Mouse (Mus musculus) embryonic facial prominence, embryonic 12.5 days (tissue): Measurements from ENCODE around the gene Cxcl16. TPM values are rescaled to one million over a fixed set of nuclear protein-coding genes. Genes with fewer than 3 reads are reported as not detected.
A peak's percentile ranks its signal among the peaks of the same experiment; 100 is the strongest.

Experiments used
- ATAC-seq: fragments of 200-750 bp; cut with Nextera tagmentation; 2 replicates; pipeline ENCODE4 v1.8.0; 2017; ENCODE audit not compliant: insufficient number of reproducible peaks, insufficient read depth, low FRiP score, low TSS enrichment
- H3K27ac ChIP-seq: fragments of 300-500 bp; sonication (generic); 2 replicates; pipeline ENCODE4 v1.5.1; 2016; ENCODE audit warnings: mild to moderate bottlenecking
- H3K27me3 ChIP-seq: fragments of 300-500 bp; sonication (generic); 2 replicates; pipeline ENCODE4 v1.6.1; 2016; ENCODE audit warnings: mild to moderate bottlenecking, moderate library complexity
- H3K36me3 ChIP-seq: fragments of 300-500 bp; sonication (generic); 2 replicates; pipeline ENCODE4 v1.6.1; 2016; ENCODE audit warnings: mild to moderate bottlenecking
- H3K4me1 ChIP-seq: fragments of 300-500 bp; sonication (generic); 2 replicates; pipeline ENCODE4 v1.6.1; 2016
- H3K4me2 ChIP-seq: fragments of 300-500 bp; sonication (generic); replicated peaks from 2 replicates; pipeline ENCODE4 v1.6.1; 2016; ENCODE audit warnings: mild to moderate bottlenecking, moderate library complexity
- H3K4me3 ChIP-seq: fragments of 300-500 bp; sonication (generic); 2 replicates; pipeline ENCODE4 v1.5.1; 2016; ENCODE audit warnings: mild to moderate bottlenecking
- H3K9ac ChIP-seq: fragments of 300-500 bp; sonication (generic); 2 replicates; pipeline ENCODE4 v1.6.1; 2016; ENCODE audit warnings: mild to moderate bottlenecking, moderate library complexity
- H3K9me3 ChIP-seq: fragments of 300-500 bp; sonication (generic); 2 replicates; pipeline ENCODE4 v1.6.1; 2016; ENCODE audit warnings: mild to moderate bottlenecking, moderate library complexity
- WGBS: fragments of 180-500 bp; shearing (Covaris S2); methylation state at CpG from one replicate; pipeline ENCODE4 v1.1.7; 2016; 5-methylcytosine and 5-hydroxymethylcytosine counted together
- polyA plus RNA-seq: library from polyadenylated mRNA; unstranded; fragments of >200 nt; fragmentation: Nextera tagmentation; extraction: Ambion mirVana; gene quantifications from 2 replicates; pipeline ENCODE4 v1.2.1, GENCODE M21; 2016

The Cxcl16 gene
- polyA plus RNA-seq, 1 experiment from 2014 or later = 2.2 TPM

GRCm38 (mm10) chr11:70451797-70452498 lies 7.8 kb downstream of the Cxcl16 start, which contains the start of gene Med11:
Gene Med11 (plus strand): TSS chr11:70451919.
- WGBS = under 1% methylated on average over 46 of the region's 46 CpGs

GRCm38 (mm10) chr11:70450926-70451325 lies 8.9 kb downstream of the Cxcl16 start:
- Histone ChIP-seq H3K9ac (no peak overlapping the region), H3K4me1 (peaks cover 8% of the 10 kb centered on the region), H3K27ac (no peak overlapping the region), H3K27me3 (no peaks in the 10 kb centered on the region), H3K4me3 (no peak overlapping the region), H3K4me2 (no peak overlapping the region), H3K9me3 (no peaks in the 10 kb centered on the region), H3K36me3 (peaks cover 5% of the 10 kb centered on the region; the same call in 1 of the 2 replicates)
- WGBS = 85% methylated on average over 2 of the region's 2 CpGs
- ATAC-seq = no peak

More at GRCm38 (mm10) chr11:70451797-70452498, 7.8 kb downstream of the Cxcl16 start, which contains the start of gene Med11:
- Histone ChIP-seq H3K9me3 (no peaks in the 10 kb centered on the region), H3K4me2 (peak within 1 kb of the TSS; percentile 65), H3K27ac (peak within 1 kb of the TSS; percentile 97), H3K36me3 (peaks cover 5% of the 10 kb centered on the region; the same call in 1 of the 2 replicates), H3K9ac (peak within 1 kb of the TSS; percentile 71), H3K4me3 (peak within 1 kb of the TSS; percentile 70), H3K27me3 (no peaks in the 10 kb centered on the region), H3K4me1 (peaks cover 8% of the 10 kb centered on the region)
- peak; percentile 99 for ATAC-seq

GRCm38 (mm10) chr11:70447373-70447772 lies 12.4 kb downstream of the Cxcl16 start:
- no peaks in the 10 kb centered on the region for H3K9me3 ChIP-seq
- H3K36me3 ChIP-seq = no peaks in the 10 kb centered on the region
- H3K27me3 ChIP-seq = no peaks in the 10 kb centered on the region
- ATAC-seq = no peak
- no peak overlapping the region for H3K4me3 ChIP-seq
- no peak overlapping the region for H3K27ac ChIP-seq
- no peak overlapping the region for H3K4me2 ChIP-seq
- H3K4me1 ChIP-seq = peaks cover under 1% of the 10 kb centered on the region
- no peak overlapping the region for H3K9ac ChIP-seq
- 73% methylated on average over 1 of the region's 1 CpGs for WGBS

GRCm38 (mm10) chr11:70446756-70447155 lies 13.0 kb downstream of the Cxcl16 start:
- Histone ChIP-seq H3K4me2 (no peak overlapping the region), H3K4me3 (no peak overlapping the region), H3K36me3 (peaks cover 6% of the 10 kb centered on the region; the same call in 1 of the 2 replicates), H3K9ac (no peak overlapping the region), H3K27ac (no peak overlapping the region), H3K27me3 (no peaks in the 10 kb centered on the region), H3K9me3 (no peaks in the 10 kb centered on the region), H3K4me1 (no peaks in the 10 kb centered on the region)
- 46% methylated on average over 3 of the region's 3 CpGs for WGBS
- ATAC-seq = no peak

GRCm38 (mm10) chr11:70444667-70445066 lies 15.1 kb downstream of the Cxcl16 start:
- no peak overlapping the region for H3K27ac ChIP-seq
- H3K27me3 ChIP-seq = no peaks in the 10 kb centered on the region
- no peaks in the 10 kb centered on the region for H3K9me3 ChIP-seq
- peaks cover 22% of the 10 kb centered on the region for H3K36me3 ChIP-seq
- no peak overlapping the region for H3K9ac ChIP-seq
- H3K4me3 ChIP-seq = no peak overlapping the region
- H3K4me2 ChIP-seq = no peak overlapping the region
- ATAC-seq = no peak
- WGBS = 78% methylated on average over 6 of the region's 6 CpGs
- H3K4me1 ChIP-seq = no peaks in the 10 kb centered on the region

- peaks cover 29% of the 10 kb centered on the region for H3K36me3 ChIP-seq
- ATAC-seq = no peak
- no peak overlapping the region for H3K4me3 ChIP-seq
- H3K9ac ChIP-seq = no peak overlapping the region
- no peaks in the 10 kb centered on the region for H3K27me3 ChIP-seq
- no peaks in the 10 kb centered on the region for H3K9me3 ChIP-seq
- no peaks in the 10 kb centered on the region for H3K4me1 ChIP-seq
- 86% methylated on average over 3 of the region's 3 CpGs for WGBS
- no peak overlapping the region for H3K27ac ChIP-seq
- H3K4me2 ChIP-seq = no peak overlapping the region
Observed at GRCm38 (mm10) chr11:70443964-70444363, 15.8 kb downstream of the Cxcl16 start.

- H3K4me1 ChIP-seq = no peaks in the 10 kb centered on the region
- H3K4me2 ChIP-seq = no peak overlapping the region
- WGBS = 91% methylated on average over 7 of the region's 7 CpGs
- H3K4me3 ChIP-seq = no peak overlapping the region
- no peaks in the 10 kb centered on the region for H3K27me3 ChIP-seq
- H3K36me3 ChIP-seq = peaks cover 48% of the 10 kb centered on the region
- H3K9me3 ChIP-seq = no peaks in the 10 kb centered on the region
- ATAC-seq = no peak
- H3K9ac ChIP-seq = no peak overlapping the region
- H3K27ac ChIP-seq = no peak overlapping the region
Observed at GRCm38 (mm10) chr11:70441882-70442281, 17.9 kb downstream of the Cxcl16 start.

- Histone ChIP-seq H3K4me1 (no peaks in the 10 kb centered on the region), H3K4me2 (no peak overlapping the region), H3K4me3 (no peak overlapping the region), H3K27ac (no peak overlapping the region), H3K36me3 (peaks cover 58% of the 10 kb centered on the region), H3K9me3 (no peaks in the 10 kb centered on the region), H3K9ac (no peak overlapping the region), H3K27me3 (no peaks in the 10 kb centered on the region)
- 95% methylated on average over 4 of the region's 4 CpGs for WGBS
- ATAC-seq = no peak
Observed at GRCm38 (mm10) chr11:70440637-70441036, 19.1 kb downstream of the Cxcl16 start.

GRCm38 (mm10) chr11:70438728-70439374 lies 20.9 kb downstream of the Cxcl16 start:
- peaks cover 58% of the 10 kb centered on the region for H3K36me3 ChIP-seq
- H3K4me1 ChIP-seq = peaks cover 2% of the 10 kb centered on the region
- no peak overlapping the region for H3K27ac ChIP-seq
- H3K9ac ChIP-seq = no peak overlapping the region
- 89% methylated on average over 7 of the region's 7 CpGs for WGBS
- H3K9me3 ChIP-seq = no peaks in the 10 kb centered on the region
- ATAC-seq = no peak
- no peaks in the 10 kb centered on the region for H3K27me3 ChIP-seq
- H3K4me3 ChIP-seq = no peak overlapping the region
- H3K4me2 ChIP-seq = no peak overlapping the region

- no peak for ATAC-seq
- peaks cover 12% of the 10 kb centered on the region for H3K4me1 ChIP-seq
- peaks cover 58% of the 10 kb centered on the region for H3K36me3 ChIP-seq
- H3K4me2 ChIP-seq = no peak overlapping the region
- 78% methylated on average over 6 of the region's 6 CpGs for WGBS
- H3K4me3 ChIP-seq = no peak overlapping the region
- H3K9ac ChIP-seq = no peak overlapping the region
- H3K9me3 ChIP-seq = no peaks in the 10 kb centered on the region
- H3K27ac ChIP-seq = no peak overlapping the region
- no peaks in the 10 kb centered on the region for H3K27me3 ChIP-seq
Observed at GRCm38 (mm10) chr11:70437426-70437825, 22.4 kb downstream of the Cxcl16 start.

- Histone ChIP-seq H3K9me3 (no peaks in the 10 kb centered on the region), H3K36me3 (peaks cover 45% of the 10 kb centered on the region), H3K27me3 (no peaks in the 10 kb centered on the region), H3K27ac (no peak overlapping the region), H3K4me3 (no peak overlapping the region), H3K4me1 (peaks cover 15% of the 10 kb centered on the region), H3K9ac (0 out of 2 replicates have a peak overlapping the region, but pooled peaks have one; percentile 15), H3K4me2 (no peak overlapping the region)
- ATAC-seq = no peak
- WGBS = 76% methylated on average over 5 of the region's 5 CpGs
Observed at GRCm38 (mm10) chr11:70435476-70435875, 24.3 kb downstream of the Cxcl16 start.

GRCm38 (mm10) chr11:70433951-70434350 lies 25.8 kb downstream of the Cxcl16 start:
- Histone ChIP-seq H3K36me3 (peaks cover 29% of the 10 kb centered on the region), H3K4me3 (peak overlapping the region; percentile 76; the same call in 1 of the 2 replicates), H3K27ac (no peak overlapping the region), H3K4me2 (peak overlapping the region; percentile 81), H3K9me3 (no peaks in the 10 kb centered on the region), H3K27me3 (no peaks in the 10 kb centered on the region), H3K4me1 (peaks cover 15% of the 10 kb centered on the region), H3K9ac (0 out of 2 replicates have a peak overlapping the region, but pooled peaks have one; percentile 81)
- 94% methylated on average over 3 of the region's 3 CpGs for WGBS
- ATAC-seq = no peak
